Mouse (Mus musculus): Measurements from ENCODE around the gene BC051019.

The BC051019 gene

GRCm38 (mm10) chr7:109707023-109707785, 16.4 kb downstream of the BC051019 start:
- DNase-seq: no peak

- DNase-seq: no peak
Observed at GRCm38 (mm10) chr7:109704461-109704860, 19.2 kb downstream of the BC051019 start.

- no peak for DNase-seq
Observed at GRCm38 (mm10) chr7:109704016-109704377, 19.7 kb downstream of the BC051019 start.

- DNase-seq: peak; percentile 93
Observed at GRCm38 (mm10) chr7:109703190-109704015, 20.2 kb downstream of the BC051019 start, which contains the start of the genes St5 and Akip1. St5 (minus strand) TSS chr7:109703605. Akip1 (plus strand) TSS chr7:109703690.

- DNase-seq: no peak
Observed at GRCm38 (mm10) chr7:109702721-109703120, 20.9 kb downstream of the BC051019 start.

GRCm38 (mm10) chr7:109700213-109700612, 23.4 kb downstream of the BC051019 start:
- DNase-seq: no peak

- no peak for DNase-seq
Observed at GRCm38 (mm10) chr7:109695339-109695726, 28.3 kb downstream of the BC051019 start.

GRCm38 (mm10) chr7:109694576-109695338, 28.9 kb downstream of the BC051019 start:
- no peak for DNase-seq

GRCm38 (mm10) chr7:109690961-109691360, 32.7 kb downstream of the BC051019 start:
- no peak for DNase-seq

GRCm38 (mm10) chr7:109690101-109690500, 33.5 kb downstream of the BC051019 start:
- no peak for DNase-seq

GRCm38 (mm10) chr7:109686585-109687128, 37.0 kb downstream of the BC051019 start:
- DNase-seq: no peak

GRCm38 (mm10) chr7:109680879-109681278, 42.8 kb downstream of the BC051019 start:
- no peak for DNase-seq

GRCm38 (mm10) chr7:109680284-109680683, 43.4 kb downstream of the BC051019 start:
- DNase-seq: no peak

- no peak for DNase-seq
Observed at GRCm38 (mm10) chr7:109674944-109675628, 48.6 kb downstream of the BC051019 start.

GRCm38 (mm10) chr7:109671581-109672471, 51.8 kb downstream of the BC051019 start:
- DNase-seq: peak; percentile 74

- no peak for DNase-seq
Observed at GRCm38 (mm10) chr7:109669426-109670170, 54.1 kb downstream of the BC051019 start.

- no peak for DNase-seq
Observed at GRCm38 (mm10) chr7:109666664-109667063, 57.0 kb downstream of the BC051019 start.

GRCm38 (mm10) chr7:109662626-109663025, 61.0 kb downstream of the BC051019 start:
- DNase-seq: no peak
